Mouse (Mus musculus) T-cell, adult 2 months (primary cell): Measurements from ENCODE around the gene Creb3l2.

Experiments used
- DNase-seq: peaks from one replicate; pipeline ENCODE4 v3.0.0; 2022; ENCODE audit warnings: low spot score

The Creb3l2 gene

DNA sequence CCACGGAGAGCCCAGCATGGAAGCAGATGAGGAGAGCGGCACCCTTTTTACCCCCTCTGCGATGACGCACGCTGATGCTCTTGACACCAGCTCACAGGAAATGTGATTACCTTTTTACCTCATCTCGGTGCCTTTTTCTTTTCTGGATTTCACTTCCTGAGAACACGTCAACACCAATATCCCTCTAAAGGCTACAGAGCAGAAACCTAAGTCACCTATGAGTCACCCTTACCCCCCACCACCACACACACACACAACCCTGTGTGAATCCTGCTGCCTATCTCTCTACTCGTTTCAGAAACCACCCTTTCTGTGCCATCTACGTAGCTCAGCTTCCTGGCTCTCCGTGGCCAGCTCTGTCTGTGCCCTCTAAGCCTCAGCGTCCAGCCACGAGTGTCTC is 71.4 kb downstream of the Creb3l2 start:
- no peak for DNase-seq

GRCm38 (mm10) chr6:37369750-37370149 is 72.2 kb downstream of the Creb3l2 start:
- DNase-seq, result no peak

DNA sequence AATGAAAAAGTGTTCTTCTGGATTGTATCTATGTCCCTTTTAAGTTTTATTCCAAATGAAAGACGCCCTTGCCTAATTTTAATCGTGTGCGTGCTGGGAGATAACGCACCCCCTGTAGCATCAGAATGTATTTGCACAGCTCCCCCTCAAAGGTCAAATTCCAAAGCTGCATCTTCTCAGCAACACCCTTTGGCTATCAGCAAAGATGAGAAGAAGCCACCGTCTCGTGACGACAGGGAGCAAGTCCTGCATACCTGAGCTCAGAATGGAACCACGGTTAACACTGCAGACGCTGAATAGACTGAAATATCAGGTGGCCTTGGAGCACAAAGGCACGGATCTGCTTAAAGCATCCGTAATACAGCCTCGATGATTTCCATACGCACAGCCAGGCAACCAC is 73.7 kb downstream of the Creb3l2 start:
- no peak for DNase-seq

GRCm38 (mm10) chr6:37366991-37367390 is 75.0 kb downstream of the Creb3l2 start:
- no peak for DNase-seq

GRCm38 (mm10) chr6:37365179-37365578 is 76.8 kb downstream of the Creb3l2 start:
- DNase-seq, result no peak

DNA sequence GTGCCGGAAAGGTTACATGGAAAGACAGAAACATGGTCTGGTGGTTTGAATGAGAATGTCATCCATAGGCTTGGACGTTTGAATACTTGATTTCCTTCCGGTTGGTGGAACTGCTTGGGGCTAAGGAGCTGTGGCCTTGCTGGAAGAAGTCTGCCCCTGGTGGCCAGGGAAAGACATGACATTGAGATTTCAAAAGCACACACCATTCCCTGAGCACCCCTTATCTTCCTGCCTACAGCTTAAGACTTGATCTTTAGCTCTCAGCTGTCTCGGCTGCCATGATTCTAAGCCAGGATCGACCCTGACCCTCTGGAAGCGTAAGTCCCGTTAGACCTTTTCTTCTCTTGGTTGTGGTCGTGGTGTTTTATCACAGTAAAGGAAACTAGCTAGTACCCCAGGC is 77.6 kb downstream of the Creb3l2 start:
- no peak for DNase-seq

GRCm38 (mm10) chr6:37360813-37361385 is 81.0 kb downstream of the Creb3l2 start:
- DNase-seq, result no peak

DNA sequence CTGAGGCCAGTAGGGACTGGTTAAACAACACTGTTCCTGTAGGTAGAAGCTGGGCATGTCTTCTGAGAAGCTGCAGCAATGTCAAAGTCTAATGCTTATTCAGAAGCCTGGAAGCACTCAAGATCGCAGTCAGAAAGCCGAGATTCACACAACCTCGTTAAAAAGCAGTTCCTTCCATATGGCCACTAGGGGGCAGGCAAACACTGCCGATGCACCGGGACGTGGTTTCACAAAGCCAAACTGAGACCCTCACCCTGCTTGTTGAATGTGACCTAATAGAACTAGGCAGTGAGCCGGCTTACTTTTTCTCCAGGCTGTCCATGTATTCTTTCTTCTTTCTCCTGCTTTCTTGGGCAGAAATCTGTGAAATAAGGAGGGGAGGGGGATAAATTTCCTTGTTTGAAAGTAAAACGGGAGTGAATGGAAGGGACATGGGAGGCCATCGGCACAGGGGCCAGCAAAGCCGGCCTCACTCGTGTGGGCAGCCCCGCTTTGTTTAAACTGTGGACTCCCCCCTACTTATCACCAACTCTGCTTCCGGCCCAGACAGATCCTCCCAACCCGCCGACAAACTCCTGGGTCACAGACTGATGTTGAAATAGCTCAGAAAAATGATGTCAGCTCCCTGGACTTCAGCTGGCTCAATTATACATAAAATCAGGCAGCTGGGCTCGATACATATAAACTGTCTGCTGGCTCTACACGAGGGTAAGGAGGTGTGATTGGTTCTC is 87.3 kb downstream of the Creb3l2 start:
- DNase-seq, result peak; percentile 43

DNA sequence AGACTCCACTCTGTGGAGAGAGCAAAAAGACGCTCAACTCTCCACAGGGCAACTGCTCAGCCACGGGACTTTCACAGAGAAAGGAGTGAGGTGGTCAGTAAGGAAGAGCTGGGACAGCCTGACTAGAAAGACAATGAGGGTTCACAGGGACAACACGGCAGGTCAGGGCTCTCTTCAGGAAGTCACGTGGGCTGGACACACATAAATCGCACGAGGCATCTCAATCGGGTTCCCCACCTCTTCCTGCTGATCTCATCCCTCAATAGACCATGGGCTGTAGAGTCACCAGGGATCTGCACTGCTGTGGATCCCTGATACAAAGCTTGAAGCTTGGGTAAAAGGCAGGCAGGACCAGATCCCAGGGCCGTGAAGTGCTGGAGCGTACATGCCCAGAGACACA is 88.3 kb downstream of the Creb3l2 start:
- DNase-seq, result no peak

DNA sequence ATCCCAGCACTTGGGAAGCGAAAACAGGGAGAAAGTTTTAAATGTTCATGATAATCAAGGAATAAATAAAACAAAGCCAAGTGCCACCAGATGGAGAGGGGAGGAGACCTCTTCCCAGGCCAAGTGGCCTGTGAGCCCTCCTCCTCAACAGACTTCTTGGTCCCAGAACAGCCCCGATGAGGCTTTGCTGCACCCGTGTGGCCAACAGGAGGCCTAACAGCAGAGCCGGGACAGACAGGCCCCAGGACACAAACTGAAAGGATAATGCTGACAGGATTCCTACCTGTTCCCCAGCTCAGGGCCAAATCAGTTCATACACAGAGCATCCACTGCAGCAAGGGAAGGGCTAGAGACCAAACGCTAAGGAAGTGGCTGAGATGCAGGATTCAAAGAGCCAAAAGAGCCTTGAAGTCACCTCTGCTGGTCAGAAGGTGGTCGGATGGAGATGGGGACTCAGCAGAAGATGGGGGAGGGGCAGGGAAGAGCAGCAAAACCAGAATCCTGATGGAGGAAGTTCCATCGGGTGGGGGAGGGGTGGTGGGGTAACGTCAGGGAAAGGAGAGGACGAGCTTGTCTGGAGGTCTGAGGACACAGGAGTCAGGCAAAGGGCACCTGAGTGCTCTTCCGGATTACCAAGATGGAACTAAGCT is 90.1 kb downstream of the Creb3l2 start:
- DNase-seq, result no peak

- no peak for DNase-seq
Observed at GRCm38 (mm10) chr6:37350315-37350714, 91.6 kb downstream of the Creb3l2 start.

DNA sequence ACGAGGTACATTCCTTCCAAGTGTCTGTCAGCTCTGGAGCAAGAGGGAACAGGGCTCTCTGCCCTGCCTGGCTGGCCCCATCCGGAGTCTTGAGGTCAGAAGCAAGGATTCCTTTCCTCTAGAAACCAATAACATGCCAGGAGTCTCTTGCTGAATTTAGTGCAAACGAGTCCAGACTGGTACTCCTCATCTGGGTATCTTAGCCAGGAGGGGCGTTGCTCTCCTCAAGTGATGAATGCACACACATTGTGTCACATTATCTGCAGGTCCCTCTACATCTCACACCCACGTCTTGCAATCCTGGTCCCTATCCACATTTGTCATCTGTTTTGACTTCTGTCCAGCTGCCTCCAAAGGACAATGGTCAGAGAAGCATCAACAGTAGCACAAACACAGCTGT is 94.3 kb downstream of the Creb3l2 start:
- DNase-seq, result no peak

DNA sequence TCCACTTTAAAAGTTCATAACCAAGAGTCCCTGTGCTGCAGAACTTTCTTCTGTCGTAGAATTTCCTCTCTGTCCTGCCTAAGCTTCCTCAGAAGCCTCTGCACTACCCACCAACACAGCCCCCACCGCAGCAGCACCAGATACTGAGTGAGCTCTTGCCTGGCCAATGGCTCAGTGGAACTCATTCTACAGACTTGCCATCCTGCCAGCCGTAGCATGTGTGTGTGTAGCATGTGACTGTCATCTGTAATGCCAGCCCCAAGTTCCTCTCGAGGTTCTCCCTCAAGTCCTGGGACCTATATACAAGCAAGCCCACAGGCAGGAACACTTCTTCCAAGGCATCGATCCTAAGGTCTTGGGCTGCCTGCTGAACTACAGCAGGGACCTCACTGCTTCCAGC is 103.9 kb downstream of the Creb3l2 start:
- DNase-seq, result no peak

DNA sequence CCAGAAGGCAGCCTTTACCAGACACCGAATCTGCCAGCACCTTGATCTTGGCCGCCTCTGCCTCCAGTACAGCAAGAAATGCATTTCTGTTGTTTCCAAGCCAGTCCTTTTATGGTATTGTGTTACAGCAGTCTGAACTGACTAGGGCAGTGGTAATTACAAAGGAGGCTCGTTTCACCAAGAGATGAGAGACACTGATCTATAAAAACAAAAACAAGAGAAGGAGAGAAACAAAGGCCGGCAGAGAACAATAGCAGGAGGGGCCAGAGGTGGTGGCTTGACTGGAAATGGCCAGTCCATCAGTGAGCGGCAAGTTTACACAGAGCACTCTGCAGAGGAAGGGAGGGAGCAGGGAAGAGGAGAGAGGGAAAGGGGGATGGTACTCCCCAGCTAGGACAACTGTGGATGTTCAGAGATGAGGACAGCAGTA is 105.1 kb downstream of the Creb3l2 start:
- no peak for DNase-seq

GRCm38 (mm10) chr6:37336381-37336780 is 105.6 kb downstream of the Creb3l2 start:
- DNase-seq, result no peak

- no peak for DNase-seq
Observed at GRCm38 (mm10) chr6:37332846-37333245, 109.1 kb downstream of the Creb3l2 start.

GRCm38 (mm10) chr6:37329901-37330864 is 111.8 kb downstream of the Creb3l2 start:
- no peak for DNase-seq

DNA sequence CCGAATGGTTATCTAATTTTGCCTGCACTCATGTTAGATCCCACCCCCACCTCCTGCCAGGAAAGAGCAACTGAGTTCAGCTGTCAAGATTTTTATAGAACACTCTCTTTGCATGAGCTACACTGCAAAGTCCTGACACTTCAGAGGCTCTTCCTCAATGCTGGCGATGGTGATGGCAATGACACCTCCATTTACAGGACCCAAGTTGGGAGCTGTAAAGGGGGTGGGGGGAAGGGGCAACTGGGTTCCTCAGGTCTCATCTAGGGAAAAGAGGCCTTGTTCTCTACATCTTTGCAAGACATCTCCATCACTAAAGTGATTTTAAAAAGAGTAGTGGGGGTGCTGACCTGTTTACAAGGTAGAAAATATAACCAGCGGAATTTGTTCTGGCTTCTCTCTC is 112.6 kb downstream of the Creb3l2 start:
- DNase-seq, result no peak

- DNase-seq, result no peak
Observed at GRCm38 (mm10) chr6:37328671-37329070, 113.3 kb downstream of the Creb3l2 start.

- no peak for DNase-seq
Observed at GRCm38 (mm10) chr6:37327519-37327918, 114.4 kb downstream of the Creb3l2 start.

DNA sequence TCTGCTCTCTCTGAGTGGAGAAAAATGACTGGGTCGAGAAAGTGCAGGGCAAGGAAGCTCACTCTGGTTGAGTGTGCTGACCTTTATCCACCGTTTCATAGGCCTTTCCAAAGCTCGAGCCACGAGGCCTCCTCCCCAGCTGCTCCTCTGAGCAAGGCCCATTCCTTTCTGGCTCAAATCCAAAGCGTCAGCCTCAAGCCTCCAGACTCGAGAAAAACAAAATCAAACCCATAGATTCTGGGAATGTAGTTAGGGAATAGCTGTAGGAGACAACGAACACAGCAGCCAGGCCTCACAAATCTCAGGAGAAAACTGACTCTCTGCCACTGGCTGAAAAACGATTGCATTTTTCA is 115.4 kb downstream of the Creb3l2 start:
- DNase-seq, result no peak

GRCm38 (mm10) chr6:37325906-37326602 is 115.9 kb downstream of the Creb3l2 start:
- no peak for DNase-seq
